Comparison of ENCODE assay signal across 7 mouse cellular contexts in genomic region chr5:148071800-148072199, GRCm38 (mm10).
DNase-seq lines count a peak whose midpoint lies in the region; ATAC-seq and TF ChIP-seq lines count a peak whose summit lies in the region.

No protein-coding gene starts in this region.

- no peaks in the 10 kb centered on the region for H3K27me3 ChIP-seq in kidney, adult 2 months (replicated peaks; ENCODE audit: control insufficient read depth, insufficient read depth, low read length)
- H3K27me3 ChIP-seq in kidney, embryonic 14.5 days (ENCODE audit: control insufficient read depth, insufficient read depth, low read length) = no peaks in the 10 kb centered on the region
- no peaks in the 10 kb centered on the region for H3K27me3 ChIP-seq in MEL (ENCODE audit: control insufficient read depth in 1 of 2, insufficient read depth in 2 of 2, low read length in 2 of 2)
- no peaks in the 10 kb centered on the region for H3K27me3 ChIP-seq in intestine, embryonic 15.5 days (replicated peaks)

- H3K9ac ChIP-seq in kidney, embryonic 14.5 days (ENCODE audit: low read depth, low read length) = no peak overlapping the region
- no peak overlapping the region for H3K9ac ChIP-seq in MEL (ENCODE audit: control insufficient read depth, low read depth, low read length, poor library complexity, severe bottlenecking)
- no peak overlapping the region for H3K9ac ChIP-seq in intestine, embryonic 15.5 days

- TF ChIP-seq RAD21 in MEL (IDR thresholded peaks at IDR 0.05; ENCODE audit: low read depth, low read length) = no peak

- no peak for TF ChIP-seq POLR2A in kidney, adult 2 months (IDR thresholded peaks at IDR 0.05; ENCODE audit: low read depth, low read length)
- no peak for TF ChIP-seq POLR2A in MEL (IDR thresholded peaks at IDR 0.05; ENCODE audit: control insufficient read depth in 1 of 2, insufficient read depth in 1 of 2, low read depth in 1 of 2, low read length in 2 of 2, poor library complexity in 1 of 2)

- no peak for ATAC-seq in kidney, embryonic 14.5 days (ENCODE audit: low FRiP score, low TSS enrichment)
- no peak for ATAC-seq in intestine, embryonic 15.5 days

- no peak for TF ChIP-seq CTCF in kidney, adult 2 months (conservative IDR thresholded peaks at IDR 0.05; ENCODE audit: insufficient read depth, insufficient read length, low read depth, low read length)
- TF ChIP-seq CTCF in MEL (IDR thresholded peaks at IDR 0.05 in 2 of 3, conservative IDR thresholded peaks at IDR 0.05 in 1 of 3; ENCODE audit: control insufficient read depth in 1 of 3, insufficient read depth in 1 of 3, low read depth in 2 of 3, low read length in 3 of 3, poor library complexity in 1 of 3, severe bottlenecking in 1 of 3) = no peak

- H3K4me2 ChIP-seq in kidney, embryonic 14.5 days (replicated peaks; ENCODE audit: low read depth, low read length) = no peak overlapping the region
- no peak overlapping the region for H3K4me2 ChIP-seq in intestine, embryonic 15.5 days (replicated peaks)

- no peak overlapping the region for H3K27ac ChIP-seq in kidney, adult 2 months (ENCODE audit: insufficient read depth, low read depth, low read length)
- H3K27ac ChIP-seq in kidney, embryonic 14.5 days (ENCODE audit: low read depth, low read length) = no peak overlapping the region
- H3K27ac ChIP-seq in MEL (ENCODE audit: control insufficient read depth, low read depth, low read length) = no peak overlapping the region
- no peak overlapping the region for H3K27ac ChIP-seq in intestine, embryonic 15.5 days

- H3K36me3 ChIP-seq in kidney, adult 2 months (ENCODE audit: control insufficient read depth, insufficient read depth, low read length) = no peaks in the 10 kb centered on the region
- H3K36me3 ChIP-seq in kidney, embryonic 14.5 days (ENCODE audit: control insufficient read depth, insufficient read depth, low read length) = no peaks in the 10 kb centered on the region
- H3K36me3 ChIP-seq in MEL (ENCODE audit: control insufficient read depth in 1 of 2, insufficient read depth in 2 of 2, low read length in 2 of 2) = no peaks in the 10 kb centered on the region
- H3K36me3 ChIP-seq in intestine, embryonic 15.5 days = no peaks in the 10 kb centered on the region

- TF ChIP-seq EP300 in MEL (IDR thresholded peaks at IDR 0.05; ENCODE audit: low read depth in 1 of 2, low read length in 2 of 2) = no peak

- 6% methylated on average over 9 of the region's 9 CpGs for WGBS in kidney, adult 2 months
- WGBS in kidney, embryonic 14.5 days = 7% methylated on average over 9 of the region's 9 CpGs
- WGBS in intestine, embryonic 15.5 days = 8% methylated on average over 9 of the region's 9 CpGs

- H3K9me3 ChIP-seq in kidney, embryonic 14.5 days (ENCODE audit: control insufficient read depth, low read length) = no peaks in the 10 kb centered on the region
- H3K9me3 ChIP-seq in MEL (replicated peaks; ENCODE audit: insufficient read depth, low read length) = no peaks in the 10 kb centered on the region
- no peaks in the 10 kb centered on the region for H3K9me3 ChIP-seq in intestine, embryonic 15.5 days

- H3K4me3 ChIP-seq in kidney, adult 2 months (ENCODE audit: insufficient read depth, low read depth, low read length) = no peak overlapping the region
- no peak overlapping the region for H3K4me3 ChIP-seq in kidney, embryonic 14.5 days (ENCODE audit: low read length)
- H3K4me3 ChIP-seq in MEL (ENCODE audit: control insufficient read depth in 1 of 2, insufficient read depth in 1 of 2, low read depth in 2 of 2, low read length in 2 of 2) = no peak overlapping the region
- H3K4me3 ChIP-seq in intestine, embryonic 15.5 days (replicated peaks) = no peak overlapping the region

- no peaks in the 10 kb centered on the region for H3K4me1 ChIP-seq in kidney, adult 2 months (ENCODE audit: control insufficient read depth, insufficient read depth, low read length)
- no peaks in the 10 kb centered on the region for H3K4me1 ChIP-seq in kidney, embryonic 14.5 days (ENCODE audit: control insufficient read depth, insufficient read depth, low read length)
- H3K4me1 ChIP-seq in MEL (ENCODE audit: control insufficient read depth in 1 of 2, insufficient read depth in 2 of 2, low read length in 2 of 2) = no peaks in the 10 kb centered on the region
- no peaks in the 10 kb centered on the region for H3K4me1 ChIP-seq in intestine, embryonic 15.5 days (replicated peaks)

- H3K79me2 ChIP-seq in MEL (ENCODE audit: control insufficient read depth, insufficient read depth, low read length, poor library complexity) = no peaks in the 10 kb centered on the region

- peak; percentile 15 for DNase-seq in kidney, adult 2 months
- peak; percentile 41 for DNase-seq in MEL (ENCODE audit: low read depth, low spot score)
- peak; percentile 55 to 72 for DNase-seq in adrenal gland, postnatal 36 days
- DNase-seq in lung, postnatal 14 days = peak; percentile 59
- no peak for DNase-seq in right cerebral cortex, postnatal 4 days

TF ChIP-seq in MEL, 35 proteins besides CTCF, POLR2A, EP300 and RAD21:
- TF ChIP-seq MAX (IDR thresholded peaks at IDR 0.05; ENCODE audit: low read length) (no peak), BHLHE40 (IDR thresholded peaks at IDR 0.05; ENCODE audit: borderline replicate concordance, low read depth, low read length) (no peak), RCOR1 (IDR thresholded peaks at IDR 0.05; ENCODE audit: low read depth, low read length) (no peak), MEF2A (IDR thresholded peaks at IDR 0.05; ENCODE audit: extremely low read depth, insufficient replicate concordance, low read depth, low read length, poor library complexity, severe bottlenecking) (no peak)
TF ChIP-seq in MEL: peak in this region for 0.
